Comparison of ENCODE assay signal across 8 mouse cellular contexts in genomic region chr5:134350660-134351059, GRCm38 (mm10). TPM values are rescaled to one million over a fixed set of nuclear protein-coding genes. Genes with fewer than 3 reads are reported as not detected.
DNase-seq lines count a peak whose midpoint lies in the region; ATAC-seq lines count a peak whose summit lies in the region.

No protein-coding gene starts in this region.

- no peak overlapping the region for H3K27ac ChIP-seq in forebrain, embryonic 16.5 days (ENCODE audit: low read length)

- ATAC-seq in forebrain, embryonic 16.5 days: peak; percentile 70
- peak; percentile 90 to 92 for ATAC-seq in hematopoietic stem cell, adult 5-6 weeks (replicated peaks in 1 of 2; ENCODE audit: insufficient read depth in 1 of 2, low FRiP score in 2 of 2, low TSS enrichment in 1 of 2, low read depth in 1 of 2, poor library complexity in 2 of 2, severe bottlenecking in 2 of 2)
- peak; percentile 96 for ATAC-seq in megakaryocyte progenitor cell, adult 5-6 weeks (replicated peaks; ENCODE audit: poor library complexity)

- no peak overlapping the region for H3K4me3 ChIP-seq in forebrain, embryonic 16.5 days (replicated peaks; ENCODE audit: low read length)

- H3K9ac ChIP-seq in forebrain, embryonic 16.5 days (replicated peaks; ENCODE audit: low read depth, low read length): no peak overlapping the region

- peaks cover 9% of the 10 kb centered on the region for H3K4me1 ChIP-seq in forebrain, embryonic 16.5 days (replicated peaks; ENCODE audit: control insufficient read depth, insufficient read depth, low read length)

- 20% methylated on average over 10 of the region's 10 CpGs for WGBS in forebrain, embryonic 16.5 days

- H3K27me3 ChIP-seq in forebrain, embryonic 16.5 days (replicated peaks; ENCODE audit: control insufficient read depth, insufficient read depth, low read length): no peaks in the 10 kb centered on the region

- intact Hi-C loops in left cerebral cortex, postnatal 4 days (cut with DNase I): no loop called here
- intact Hi-C loops in left cerebral cortex, postnatal 14 days (cut with DNase I): no loop called here

- H3K4me2 ChIP-seq in forebrain, embryonic 16.5 days (ENCODE audit: low read length): peak overlapping the region; percentile 26; the same call in 1 of the 2 replicates

- no peaks in the 10 kb centered on the region for H3K36me3 ChIP-seq in forebrain, embryonic 16.5 days (ENCODE audit: control insufficient read depth, insufficient read depth)

- no peaks in the 10 kb centered on the region for H3K9me3 ChIP-seq in forebrain, embryonic 16.5 days (ENCODE audit: control insufficient read depth, low read length)

- DNase-seq in left cerebral cortex, adult 18-20 months (ENCODE audit: low spot score in 2 of 2): peak; percentile 31 to 53
- DNase-seq in left cerebral cortex, postnatal 4 days: no peak
- DNase-seq in c-Kit-positive CD71-negative TER-119-negative erythroid progenitor cells, embryonic 14.5 days (ENCODE audit: low read depth): peak; percentile 79
- peak; percentile 46 to 69 for DNase-seq in left cerebral cortex, postnatal 14 days (ENCODE audit: low spot score in 2 of 2)
- peak; percentile 36 to 43 for DNase-seq in right cerebral cortex, postnatal 36 days (ENCODE audit: low spot score in 2 of 2)

RNA-seq across cellular contexts. Expression of gene Gtf2i, which starts 36.1 kb away (rescaled TPM):
- 100 to 1,000 TPM; 204 to 207 TPM for total RNA-seq in left cerebral cortex, adult 18-20 months (2021)
- 100 to 1,000 TPM; 172 to 181 TPM for total RNA-seq in left cerebral cortex, postnatal 4 days (2021)
- polyA plus RNA-seq in forebrain, embryonic 16.5 days (2015; fragmentation: Nextera tagmentation; extraction: Ambion mirVana): 168 and 187 TPM in 2 replicates
- 81.7 and 88.4 TPM in 2 replicates for total RNA-seq in hematopoietic stem cell, adult 5-6 weeks (2017)
- total RNA-seq in left cerebral cortex, postnatal 14 days (2021): 100 to 1,000 TPM; 205 to 240 TPM
- total RNA-seq in megakaryocyte progenitor cell, adult 5-6 weeks (2015): 89.9 and 91.0 TPM in 2 replicates
- 46.6 and 54.0 TPM in 2 replicates for total RNA-seq in megakaryocyte progenitor cell, adult 5-6 weeks (2017)
